Mouse (Mus musculus) CD4-positive helper T cell, adult 2 months (primary cell): ENCODE results near the gene Adprh.
"Not testable (repeated sequence)": the region's sequence is repeated elsewhere in the genome, so short reads cannot be mapped to it uniquely, and the experiment has no call there.

Experiments used
- DNase-seq: peaks from one replicate; pipeline ENCODE4 v3.0.0-alpha.2; 2012; ENCODE audit warnings: low read depth, missing footprints, low spot score

Adprh gene

DNA sequence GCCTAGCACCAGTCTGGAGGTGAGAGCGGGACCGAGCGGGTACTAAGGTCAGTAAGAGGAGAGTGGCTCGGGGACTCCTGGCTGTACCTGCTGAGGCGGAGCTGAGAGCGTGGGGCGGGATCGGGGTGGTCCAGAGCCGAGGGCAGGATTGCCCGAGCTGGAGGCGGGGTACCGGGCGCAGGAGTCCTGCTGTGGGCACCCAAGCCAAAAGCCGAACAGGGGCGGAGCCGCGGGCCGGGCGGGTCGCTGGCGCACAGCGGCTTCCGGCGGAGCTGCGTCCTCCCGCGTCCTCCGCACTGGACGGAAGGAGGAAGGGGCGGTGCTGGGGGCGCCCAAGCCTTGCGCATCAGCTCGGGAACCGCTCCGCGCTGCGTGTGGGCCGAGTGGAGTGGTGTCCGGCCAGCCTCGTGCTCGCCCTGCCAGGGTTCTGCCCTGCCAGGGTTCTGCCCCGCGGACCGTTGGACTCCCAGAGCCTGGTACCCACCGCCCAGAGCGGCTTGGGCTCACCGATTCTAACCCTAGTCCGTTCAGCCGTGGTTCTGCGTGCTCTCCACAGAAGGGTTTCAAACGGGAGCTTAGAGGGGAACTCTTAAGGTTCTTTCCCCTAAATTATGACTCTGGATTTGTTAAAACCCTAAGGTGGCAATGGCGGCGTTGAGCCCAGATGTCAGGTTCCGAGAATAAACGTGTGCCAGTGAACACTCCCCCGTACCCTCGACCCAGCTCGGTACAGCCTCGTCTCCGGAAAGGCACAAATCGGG, at the start of gene Adprh:
TSS of gene Adprh (minus strand) at position 262 of the 761 bp plus-strand sequence.
- DNase-seq, result peak; percentile 86

DNA sequence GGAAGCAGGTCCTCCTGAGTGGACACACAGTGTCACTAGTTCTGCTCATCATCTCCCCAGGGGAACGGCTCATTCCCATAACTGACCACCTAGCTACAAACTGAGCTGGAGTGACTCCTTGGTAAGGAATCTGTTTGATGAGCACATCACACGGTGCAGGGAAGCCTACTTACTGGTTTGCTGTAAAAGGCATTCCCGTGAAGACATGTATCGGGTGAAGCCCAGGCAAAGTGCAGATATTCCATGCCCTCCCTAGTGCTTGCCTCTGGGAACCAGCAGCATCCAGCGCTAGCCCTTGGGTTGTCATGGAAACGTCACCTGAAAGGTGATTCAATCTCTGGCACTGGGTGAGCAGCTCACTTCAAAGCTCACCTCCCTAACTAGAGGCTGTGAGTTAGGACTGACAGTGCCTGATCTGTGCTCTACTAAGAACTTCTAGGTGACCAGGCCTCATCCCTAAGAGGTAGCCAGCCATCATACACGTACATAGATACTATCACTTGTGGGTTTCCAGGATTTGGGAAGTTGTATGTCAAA, 44.2 kb upstream of the Adprh start:
- DNase-seq, result no peak

DNA sequence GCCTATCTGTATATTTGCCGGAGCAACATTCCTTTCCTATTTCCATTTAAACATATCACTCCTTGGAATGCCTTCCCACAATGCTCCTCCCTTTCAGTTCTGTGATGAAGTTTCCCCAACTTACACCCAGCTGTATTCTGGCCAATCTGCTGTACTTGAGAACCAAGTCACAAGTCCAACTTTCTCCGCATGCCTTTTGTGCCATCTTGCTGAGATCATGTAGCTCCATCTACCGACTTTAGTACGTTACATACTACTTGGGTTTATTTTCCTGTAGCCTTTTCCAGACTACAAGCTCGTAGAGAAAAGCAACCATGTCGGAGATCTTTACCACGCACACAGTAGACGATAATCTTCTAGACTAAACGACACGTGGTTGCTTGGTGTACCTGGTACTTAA, 41.4 kb upstream of the Adprh start:
- DNase-seq, result no peak

DNA sequence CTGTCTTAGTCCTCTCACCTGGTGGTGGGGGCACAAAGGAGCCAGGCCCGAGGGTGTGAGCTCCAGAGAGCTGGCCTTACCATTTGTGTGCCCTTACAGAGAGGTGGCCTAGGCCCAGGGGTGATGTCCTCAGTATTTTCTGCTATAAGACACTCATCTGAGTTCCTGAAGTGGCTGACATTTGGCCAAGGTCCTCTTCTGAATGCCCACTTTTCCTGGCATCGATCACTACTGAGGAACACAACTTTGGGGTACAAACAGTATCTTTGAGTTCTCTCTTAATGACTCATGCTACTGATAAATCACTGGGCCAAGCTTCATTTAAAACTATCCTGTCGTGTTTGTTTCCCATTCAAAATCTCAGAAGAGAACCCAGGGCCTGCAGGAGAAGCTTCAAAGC, 40.0 kb upstream of the Adprh start:
- DNase-seq, result no peak

DNA sequence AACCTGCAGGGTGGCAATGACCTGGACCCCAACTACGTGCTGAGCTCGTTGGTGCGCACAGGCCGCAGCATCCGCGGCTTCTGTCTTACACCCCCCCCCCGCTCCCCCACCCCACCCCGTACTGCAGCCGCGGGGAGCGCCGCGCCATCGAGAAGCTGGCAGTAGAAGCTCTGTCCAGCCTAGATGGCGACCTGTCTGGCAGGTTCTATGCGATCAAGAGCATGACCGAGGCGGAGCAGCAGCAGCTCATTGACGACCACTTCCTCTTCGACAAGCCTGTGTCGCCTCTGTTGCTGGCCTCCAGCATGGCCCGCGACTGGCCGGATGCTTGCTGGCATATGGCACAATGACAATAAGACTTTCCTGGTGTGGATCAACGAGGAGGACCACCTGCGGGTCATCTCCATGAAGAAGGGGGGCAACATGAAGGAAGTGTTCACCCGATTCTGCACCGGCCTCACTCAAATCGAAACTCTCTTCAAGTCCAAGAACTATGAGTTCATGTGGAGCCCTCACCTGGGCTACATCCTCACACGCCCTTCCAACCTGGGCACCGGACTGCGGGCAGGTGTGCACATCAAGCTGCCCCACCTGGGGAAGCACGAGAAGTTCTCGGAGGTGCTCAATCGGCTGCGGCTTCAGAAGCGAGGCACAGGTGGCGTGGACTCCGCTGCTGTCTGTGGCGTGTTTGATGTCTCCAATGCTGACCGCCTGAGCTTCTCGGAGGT, 31.2 kb upstream of the Adprh start:
- DNase-seq, result peak; percentile 29

DNA sequence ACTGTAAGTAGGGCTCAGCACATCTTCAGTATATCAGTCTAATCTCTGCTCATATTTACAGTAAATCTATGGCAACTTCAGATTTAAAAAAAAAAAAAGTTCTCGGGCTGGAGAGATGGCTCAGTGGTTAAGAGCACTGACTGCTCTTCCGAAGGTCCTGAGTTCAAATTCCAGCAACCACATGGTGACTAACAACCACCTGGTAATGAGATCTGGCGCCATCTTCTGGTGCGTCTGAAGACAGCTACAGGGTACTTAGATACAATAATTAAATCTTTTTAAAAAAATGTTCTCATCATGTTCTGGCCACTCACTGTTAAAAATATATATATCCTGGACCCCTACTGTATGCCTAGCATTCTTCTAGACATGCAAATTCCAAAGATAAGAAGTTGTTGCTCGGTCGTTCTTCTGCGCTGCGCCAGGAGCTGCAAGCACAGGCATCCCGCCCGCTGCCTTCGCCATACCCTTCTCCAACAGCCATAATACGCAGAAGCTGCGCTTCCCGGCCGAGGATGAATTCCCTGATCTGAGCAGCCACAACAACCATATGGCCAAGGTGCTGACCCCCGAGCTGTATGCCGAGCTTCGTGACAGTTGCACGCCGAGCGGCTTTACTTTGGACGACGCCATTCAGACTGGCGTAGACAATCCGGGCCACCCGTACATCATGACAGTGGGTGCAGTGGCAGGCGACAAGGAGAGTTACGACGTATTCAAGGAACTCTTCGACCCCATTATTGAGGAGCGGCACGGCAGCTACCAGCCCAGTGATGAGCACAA, 30.5 kb upstream of the Adprh start:
- peak; percentile 60 for DNase-seq

DNA sequence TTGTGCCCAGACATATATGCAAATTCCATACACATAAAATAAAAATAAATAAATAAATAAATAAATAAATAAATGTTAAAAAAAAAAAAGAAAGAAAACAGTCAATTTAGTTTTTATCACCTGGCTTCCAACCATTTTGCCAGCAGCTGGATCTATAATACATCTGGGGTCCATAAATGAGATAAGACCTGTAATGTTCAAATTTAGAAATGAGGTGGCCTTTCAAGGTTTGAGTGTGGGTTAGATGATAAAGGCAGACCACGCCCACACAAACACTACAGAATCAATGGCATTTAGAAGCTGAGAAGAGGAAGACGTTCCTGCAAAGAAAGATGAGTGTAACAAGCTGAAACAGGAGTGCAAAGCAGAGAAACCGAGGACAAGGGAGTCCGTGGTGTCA, 28.8 kb upstream of the Adprh start:
- DNase-seq, result no peak

DNA sequence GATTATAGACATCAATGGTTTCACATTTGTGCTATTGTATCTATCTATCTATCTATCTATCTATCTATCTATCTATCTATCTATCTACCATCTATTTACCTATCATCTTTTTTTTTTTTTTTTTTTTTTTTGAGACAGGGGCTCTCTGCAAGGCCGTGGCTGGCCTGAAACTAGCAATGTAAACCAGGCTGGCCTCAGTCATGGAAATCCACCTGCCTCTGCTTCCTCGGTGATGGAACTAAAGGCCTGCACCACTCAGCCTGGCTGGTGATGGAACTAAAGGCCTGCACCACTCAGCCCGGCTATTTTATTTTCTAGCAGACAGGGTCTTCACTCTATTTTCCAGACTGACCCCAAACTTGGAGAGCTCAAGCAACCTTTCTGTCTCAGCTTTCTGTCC, 25.8 kb upstream of the Adprh start:
- DNase-seq, result no peak

DNA sequence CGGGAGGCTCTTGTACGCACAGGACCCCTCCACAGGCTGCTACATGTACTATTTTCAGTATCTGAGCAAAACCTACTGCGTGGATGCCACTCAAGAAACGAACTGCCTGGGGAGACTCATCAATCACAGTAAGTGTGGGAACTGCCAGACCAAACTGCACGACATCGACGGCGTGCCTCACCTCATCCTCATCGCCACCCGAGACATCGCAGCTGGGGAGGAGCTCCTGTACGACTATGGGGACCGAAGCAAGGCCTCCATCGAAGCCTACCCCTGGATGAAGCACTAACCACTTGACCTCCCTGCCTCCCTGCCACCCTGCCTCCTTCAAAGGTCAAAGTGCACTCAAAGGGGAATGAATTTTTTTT, 24.7 kb upstream of the Adprh start:
- DNase-seq, result not testable (repeated sequence)

DNA sequence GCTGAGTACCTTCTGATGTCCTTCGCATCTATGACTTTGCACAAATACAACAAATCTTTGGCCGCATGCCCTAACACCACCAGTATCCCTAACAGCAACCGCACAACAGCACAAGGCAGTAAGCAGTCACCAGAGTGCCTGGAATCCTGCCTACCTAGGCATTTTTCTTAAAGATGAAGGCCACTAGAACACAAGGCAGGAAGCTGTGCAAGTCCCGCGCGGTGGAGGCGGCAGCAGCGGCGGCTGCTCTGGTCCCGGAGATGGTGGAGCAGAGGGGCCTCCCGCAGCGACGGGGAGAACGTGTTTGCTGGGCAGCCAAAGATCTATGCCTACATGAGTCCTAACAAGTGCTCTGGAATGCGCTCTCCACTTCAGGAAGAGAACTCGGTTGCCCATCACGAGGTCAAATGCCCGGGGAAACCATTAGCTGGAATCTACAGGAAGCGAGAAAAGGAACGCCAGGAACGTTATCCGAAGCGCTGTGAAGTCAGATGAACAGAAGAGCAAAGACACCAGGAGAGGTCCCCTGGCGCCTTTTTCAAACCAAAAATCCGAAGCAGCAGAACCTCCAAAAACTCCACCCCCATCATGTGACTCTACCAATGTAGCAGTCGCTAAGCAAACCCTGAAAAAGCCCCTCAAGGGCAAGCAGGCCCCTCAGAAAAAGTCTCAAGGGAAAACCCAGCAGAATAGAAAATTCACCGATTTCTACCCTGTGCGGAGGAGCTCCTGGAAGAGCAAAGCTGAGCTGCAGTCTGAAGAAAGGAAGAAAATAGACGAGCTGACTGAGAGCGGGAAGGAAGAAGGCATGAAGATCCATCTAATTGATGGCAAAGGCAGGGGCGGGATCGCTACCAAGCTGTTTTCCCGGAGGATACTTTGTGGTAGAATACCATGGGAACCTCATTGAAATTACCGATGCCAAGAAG, 24.1 kb upstream of the Adprh start:
- DNase-seq, result peak; percentile 57

DNA sequence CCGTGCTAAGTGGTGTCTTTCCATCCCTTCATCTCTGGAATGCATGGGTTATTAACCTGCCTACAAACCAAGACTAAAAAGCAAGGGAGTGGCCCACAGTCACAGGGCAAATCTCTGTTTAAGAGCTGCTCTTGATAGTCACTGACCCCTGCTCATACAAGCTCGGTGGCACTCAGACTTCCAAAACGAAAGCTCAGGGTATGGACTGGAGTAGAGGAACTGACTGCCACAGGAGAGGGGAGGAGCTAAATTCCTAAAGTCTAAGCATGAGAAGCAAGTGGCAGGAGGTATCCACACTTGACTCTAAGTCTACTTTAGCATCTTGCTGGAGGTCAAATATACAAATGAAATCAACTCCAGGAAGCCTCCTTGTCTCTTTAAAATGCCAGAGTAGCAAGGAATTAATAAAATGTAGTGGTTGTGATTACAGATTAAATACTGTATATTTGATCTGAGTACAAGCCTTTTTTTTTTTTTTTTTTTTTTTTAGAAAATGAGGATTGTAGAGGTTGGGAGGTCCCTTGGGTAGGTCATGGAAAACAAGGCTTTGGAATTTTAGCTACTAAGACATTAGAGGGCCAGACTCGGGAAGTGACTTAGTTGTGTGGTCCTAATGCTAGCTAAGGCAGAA, 23.3 kb upstream of the Adprh start:
- DNase-seq, result no peak

DNA sequence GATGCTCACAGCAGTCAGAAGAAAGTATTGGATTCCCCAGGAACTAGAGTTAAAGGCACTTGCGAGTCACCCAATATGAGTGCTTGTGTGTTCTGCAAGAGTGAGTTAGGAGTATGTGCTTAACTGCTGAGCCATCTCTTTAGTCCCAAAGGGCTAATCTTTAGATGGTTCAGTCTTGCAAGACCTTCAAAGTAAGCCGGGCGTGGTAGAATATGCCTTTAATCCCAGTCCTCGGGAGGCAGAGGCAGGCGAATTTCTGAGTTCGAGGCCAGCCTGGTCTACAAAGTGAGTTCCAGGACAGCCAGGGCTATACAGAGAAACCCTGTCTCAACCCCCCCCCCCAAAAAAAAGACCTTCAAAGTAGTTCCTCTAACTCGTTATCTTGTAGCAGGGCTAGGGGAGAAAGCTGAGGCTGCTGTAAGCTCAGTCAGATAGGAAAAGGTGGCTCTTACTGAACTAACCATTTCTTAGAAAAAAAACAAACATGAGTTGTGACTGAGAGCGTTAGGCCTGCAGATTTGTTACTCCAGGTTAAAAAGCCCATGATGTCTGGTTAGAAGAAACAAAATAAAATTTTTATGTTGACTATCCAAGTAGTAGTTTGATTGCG, 22.3 kb upstream of the Adprh start:
- no peak for DNase-seq

DNA sequence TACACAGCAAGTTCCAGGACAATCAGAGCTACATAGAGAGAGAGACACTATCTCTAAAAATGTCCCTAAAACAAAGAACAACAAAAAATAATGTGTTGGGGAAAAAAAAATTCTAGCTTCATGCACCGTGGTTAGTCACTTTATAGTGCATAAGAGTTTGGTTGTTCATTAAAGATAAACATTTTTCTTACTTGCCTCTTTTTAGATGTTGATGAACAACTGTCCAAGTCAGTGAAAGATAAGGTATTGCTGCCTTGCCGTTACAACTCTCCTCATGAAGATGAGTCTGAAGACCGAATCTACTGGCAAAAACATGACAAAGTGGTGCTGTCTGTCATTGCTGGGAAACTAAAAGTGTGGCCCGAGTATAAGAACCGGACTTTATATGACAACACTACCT, 21.2 kb upstream of the Adprh start:
- DNase-seq, result no peak

DNA sequence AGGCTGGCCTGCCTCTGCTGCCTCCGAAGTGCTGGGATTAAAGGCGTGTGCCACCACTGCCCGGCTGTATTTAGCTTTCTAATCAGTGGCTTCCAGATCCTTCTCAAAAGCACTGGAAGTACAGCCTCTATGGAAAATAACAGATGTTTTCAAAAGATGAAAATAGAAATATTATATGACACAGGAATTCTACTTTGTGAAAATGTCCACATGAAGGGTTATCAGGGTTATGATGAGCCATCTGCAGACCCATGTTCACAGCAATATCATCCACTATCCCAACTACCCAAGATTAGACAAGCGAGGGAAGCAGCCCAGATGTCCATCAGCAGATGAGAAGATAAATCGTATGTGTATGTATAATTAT, 20.0 kb upstream of the Adprh start:
- no peak for DNase-seq

DNA sequence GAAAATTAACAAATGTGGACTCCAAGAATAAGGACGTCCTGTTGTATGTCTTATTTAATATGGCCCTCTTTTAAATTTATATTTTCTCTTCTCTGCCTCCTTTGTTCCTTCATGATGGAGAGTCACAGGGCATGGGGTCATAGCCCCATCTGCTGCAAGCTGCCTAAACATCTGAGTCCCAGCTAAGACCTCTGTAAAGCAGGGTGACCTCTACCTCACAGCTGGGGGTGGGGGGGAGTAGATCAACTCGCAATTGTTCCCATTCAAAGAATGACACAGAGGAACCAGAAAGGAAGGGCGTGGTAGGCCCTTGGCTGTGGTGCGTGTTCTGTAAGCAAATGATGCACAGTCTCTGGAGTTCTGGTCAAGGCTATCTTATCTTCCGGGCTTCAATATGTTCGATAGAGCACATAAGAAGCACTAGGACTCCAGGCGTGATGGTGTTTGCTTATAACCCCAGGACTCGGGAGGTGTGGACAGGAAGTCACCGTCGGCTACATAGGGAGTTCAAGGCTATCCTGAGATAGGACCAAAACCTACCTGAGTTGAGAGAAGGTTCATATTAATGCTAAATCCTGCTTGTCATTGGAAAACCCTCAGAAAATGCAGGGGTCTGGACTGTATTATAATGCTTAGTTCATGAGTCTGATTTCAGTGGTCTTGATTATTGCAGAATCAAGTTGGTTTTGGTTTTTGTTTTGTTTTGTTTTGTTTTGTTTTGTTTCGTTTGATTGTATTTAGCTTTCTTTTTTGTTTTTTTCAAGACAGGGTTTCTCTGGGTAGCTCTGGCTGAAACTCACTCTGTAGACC, 19.4 kb upstream of the Adprh start:
- no peak for DNase-seq

DNA sequence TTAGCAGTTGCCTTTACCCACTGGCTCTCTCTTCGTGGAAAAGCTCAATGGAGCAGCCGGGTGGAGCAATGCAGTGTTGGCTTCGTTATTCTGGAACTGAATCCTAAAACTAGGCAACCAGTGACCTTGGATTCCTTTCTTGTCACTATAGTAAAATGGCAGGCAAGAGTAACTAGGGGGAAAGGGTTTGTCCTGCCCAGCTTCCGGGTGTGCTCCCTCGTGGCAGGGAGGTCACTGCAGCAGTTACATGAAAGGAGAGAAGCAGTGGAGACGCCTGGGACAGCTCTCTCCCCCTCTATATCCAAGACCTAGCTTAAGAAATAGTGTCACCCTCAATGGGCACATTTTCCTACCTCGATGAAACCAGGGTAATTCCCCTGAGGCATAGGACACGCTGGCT, 16.9 kb upstream of the Adprh start:
- DNase-seq, result no peak

DNA sequence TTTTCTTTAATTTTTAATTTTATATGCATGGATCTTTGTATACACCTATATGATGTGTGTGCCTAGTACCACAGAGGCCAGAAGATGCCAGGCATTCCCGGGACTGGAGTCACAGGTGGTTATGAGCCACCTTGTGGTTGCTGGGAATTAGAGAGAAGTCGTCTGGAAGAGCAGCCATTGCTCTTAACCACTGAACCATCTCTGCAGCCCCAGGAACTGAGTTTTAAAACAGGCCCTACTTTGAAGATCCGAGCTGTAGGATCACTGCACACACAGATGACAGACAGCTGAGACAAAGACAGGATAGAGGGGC, 16.2 kb upstream of the Adprh start:
- DNase-seq, result no peak

DNA sequence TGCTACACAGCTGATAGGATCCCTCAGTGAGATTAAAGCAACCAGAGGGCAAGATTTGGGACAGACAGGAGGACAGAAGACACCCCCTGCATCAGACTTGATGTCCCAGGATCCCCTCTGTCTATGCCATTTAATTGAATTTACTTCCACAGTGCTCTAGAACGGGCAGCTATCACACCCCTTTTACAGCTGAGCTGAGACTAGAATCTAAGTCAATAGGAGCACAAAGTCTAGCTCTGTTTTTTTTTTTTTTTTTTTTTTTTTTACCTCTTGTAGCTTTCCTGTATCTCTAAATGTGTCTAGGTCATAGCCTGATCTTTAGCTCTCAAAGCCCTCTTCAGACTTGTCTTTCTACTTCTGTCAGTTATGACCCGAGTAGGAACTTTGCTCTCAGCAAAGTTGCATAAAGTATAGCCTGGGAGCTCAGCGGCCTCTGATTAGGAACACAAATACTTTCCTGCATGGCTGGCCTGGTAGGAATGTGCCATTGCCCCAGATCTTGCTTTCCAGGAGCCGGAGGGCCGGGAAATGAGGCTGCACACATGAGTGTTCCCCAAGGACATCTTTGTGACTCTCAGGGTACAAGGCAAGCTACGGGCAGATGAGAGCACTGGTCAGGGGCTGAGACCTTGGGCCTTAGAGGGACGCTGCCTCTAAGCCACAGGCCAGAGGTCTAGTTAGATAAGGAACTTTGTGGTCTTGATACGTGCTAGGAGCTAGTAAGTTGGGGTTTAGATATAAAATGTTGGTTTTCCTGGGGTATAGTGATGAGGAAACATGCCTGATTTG, 15.6 kb upstream of the Adprh start:
- DNase-seq, result no peak
